Mouse (Mus musculus) cortical plate, adult 2 months (tissue): ENCODE measurements around the gene Tlr8.

ENCODE experiments used
- CTCF ChIP-seq: fragments of 200-500 bp; IDR thresholded peaks from 2 replicates; pipeline ENCODE4 v1.5.1; 2011; ENCODE audit warnings: mild to moderate bottlenecking, control low read depth, low read length; ENCODE audit not compliant: insufficient read depth; ENCODE audit errors: extremely low read depth
- POLR2A ChIP-seq: fragments of 200-500 bp; IDR thresholded peaks from 2 replicates; pipeline ENCODE4 v1.6.1; 2011; ENCODE audit warnings: mild to moderate bottlenecking, low read length, control low read depth; ENCODE audit not compliant: insufficient read depth; ENCODE audit errors: extremely low read depth

- no peak for TF ChIP-seq CTCF
- no peak for TF ChIP-seq POLR2A
Observed at GRCm38 (mm10) chrX:167276551-167276950, 12.4 kb upstream of the Tlr8 start.
